In the genomic region with DNA sequence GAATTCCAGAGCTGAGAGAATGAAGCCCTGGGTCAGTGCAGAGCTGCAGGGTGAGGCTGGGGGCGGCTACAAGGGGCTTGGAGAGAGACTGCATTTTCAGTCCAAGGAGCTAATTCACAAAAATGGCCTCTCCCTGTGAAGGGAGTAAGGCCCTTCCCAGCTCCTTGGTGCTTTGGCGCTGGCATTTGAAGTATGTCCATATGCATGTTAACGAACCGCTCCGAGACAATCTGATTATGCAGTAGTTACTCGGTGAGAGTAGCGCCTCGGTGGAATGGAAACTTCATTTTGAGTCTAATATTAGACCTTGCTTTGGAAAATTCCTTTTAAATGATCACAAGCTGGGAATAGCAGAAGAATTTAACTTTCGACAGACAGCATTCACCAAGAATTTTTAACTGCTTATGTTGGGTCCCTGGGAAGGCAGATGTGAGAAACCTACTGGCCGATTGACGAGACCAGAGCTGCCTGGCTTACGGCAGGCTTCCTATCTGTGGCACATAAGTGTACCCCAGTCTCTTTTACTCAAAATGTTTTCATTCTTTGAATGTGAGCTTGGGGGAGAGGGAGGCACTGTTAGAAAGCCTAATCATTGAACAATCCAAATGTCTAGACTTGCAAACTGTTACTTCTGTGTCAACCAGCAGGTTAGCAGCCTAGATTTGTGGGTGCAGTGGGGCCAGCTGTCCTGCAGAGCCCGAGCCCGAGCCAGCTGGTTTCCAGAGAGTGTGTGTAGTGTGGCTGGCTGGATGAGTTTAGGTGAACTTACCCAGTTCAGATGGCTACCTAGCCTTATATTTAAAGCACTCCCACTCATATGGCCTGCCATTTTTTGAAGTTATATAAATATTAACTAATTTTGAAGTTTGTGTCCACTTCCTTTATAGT, we compare ENCODE assay signal across 11 mouse cellular contexts.
DNase-seq lines count a peak whose midpoint lies in the region; ATAC-seq and TF ChIP-seq lines count a peak whose summit lies in the region.
"Had no signal": no experiment of that assay in that cellular context is flagged by ENCODE, and none has a peak within 500 bp of the region (broad histone marks: within the 10 kb centered on the region; RNA-seq: fewer than 3 reads in every experiment).

No protein-coding gene starts in this region.

- H3K9me3 ChIP-seq in heart, embryonic 10.5 days, result no peaks in the 10 kb centered on the region
- H3K9me3 ChIP-seq in midbrain, embryonic 14.5 days (ENCODE audit: control insufficient read depth, low read length), result no peaks in the 10 kb centered on the region
- H3K9me3 ChIP-seq in midbrain, postnatal 0 days (ENCODE audit: low read length), result no peaks in the 10 kb centered on the region
- no peaks in the 10 kb centered on the region for H3K9me3 ChIP-seq in liver, embryonic 16.5 days (replicated peaks; ENCODE audit: control insufficient read depth, low read length)
- H3K9me3 ChIP-seq in intestine, postnatal 0 days (ENCODE audit: control insufficient read depth), result no peaks in the 10 kb centered on the region

- peaks cover 40% of the 10 kb centered on the region for H3K4me1 ChIP-seq in heart, embryonic 10.5 days
- H3K4me1 ChIP-seq in midbrain, embryonic 14.5 days (ENCODE audit: control insufficient read depth, insufficient read depth, low read length), result no peaks in the 10 kb centered on the region
- H3K4me1 ChIP-seq in midbrain, postnatal 0 days (ENCODE audit: insufficient read depth, low read length), result no peaks in the 10 kb centered on the region
- H3K4me1 ChIP-seq in liver, embryonic 16.5 days (ENCODE audit: control insufficient read depth, low read depth, low read length), result peaks cover 51% of the 10 kb centered on the region
- no peaks in the 10 kb centered on the region for H3K4me1 ChIP-seq in intestine, postnatal 0 days (replicated peaks; ENCODE audit: control insufficient read depth, insufficient read depth, low read length)

- 42% methylated on average over 14 of the region's 14 CpGs for WGBS in heart, embryonic 10.5 days
- 57% methylated on average over 14 of the region's 14 CpGs for WGBS in midbrain, embryonic 14.5 days
- 43% methylated on average over 14 of the region's 14 CpGs for WGBS in midbrain, postnatal 0 days
- 63% methylated on average over 14 of the region's 14 CpGs for WGBS in liver, embryonic 16.5 days (ENCODE audit: insufficient replicate concordance)
- 74% methylated on average over 14 of the region's 14 CpGs for WGBS in intestine, postnatal 0 days

- ATAC-seq in midbrain, embryonic 14.5 days (ENCODE audit: low FRiP score, low TSS enrichment), result no peak
- no peak for ATAC-seq in midbrain, postnatal 0 days (ENCODE audit: low FRiP score)
- peak; percentile 55 for ATAC-seq in liver, embryonic 16.5 days (ENCODE audit: low read depth)
- ATAC-seq in intestine, postnatal 0 days, result no peak
- ATAC-seq: forebrain, postnatal 0 days had no signal

- no peak overlapping the region for H3K9ac ChIP-seq in midbrain, embryonic 14.5 days (replicated peaks; ENCODE audit: low read length)
- no peak overlapping the region for H3K9ac ChIP-seq in midbrain, postnatal 0 days (replicated peaks; ENCODE audit: low read length, poor library complexity, severe bottlenecking)
- H3K9ac ChIP-seq in liver, embryonic 16.5 days (ENCODE audit: low read depth, low read length), result peak overlapping the region; percentile 42
- no peak overlapping the region for H3K9ac ChIP-seq in intestine, postnatal 0 days (ENCODE audit: low read depth, low read length)
- H3K9ac ChIP-seq: forebrain, postnatal 0 days; lung, embryonic 14.5 days had no signal

- no peaks in the 10 kb centered on the region for H3K27me3 ChIP-seq in heart, embryonic 10.5 days (ENCODE audit: insufficient read depth, poor library complexity, severe bottlenecking)
- H3K27me3 ChIP-seq in midbrain, embryonic 14.5 days (ENCODE audit: control insufficient read depth, insufficient read depth, low read length), result no peaks in the 10 kb centered on the region
- H3K27me3 ChIP-seq in midbrain, postnatal 0 days (ENCODE audit: insufficient read depth, low read length), result no peaks in the 10 kb centered on the region
- H3K27me3 ChIP-seq in liver, embryonic 16.5 days (ENCODE audit: control insufficient read depth, insufficient read depth, low read depth, low read length), result no peaks in the 10 kb centered on the region
- H3K27me3 ChIP-seq in intestine, postnatal 0 days (replicated peaks; ENCODE audit: control insufficient read depth, insufficient read depth, low read length), result no peaks in the 10 kb centered on the region

- TF ChIP-seq CTCF in midbrain, postnatal 0 days (IDR thresholded peaks at IDR 0.05), result no peak
- no peak for TF ChIP-seq CTCF in intestine, postnatal 0 days (IDR thresholded peaks at IDR 0.05; ENCODE audit: low read depth)

- peak overlapping the region; percentile 84 for H3K27ac ChIP-seq in heart, embryonic 10.5 days
- H3K27ac ChIP-seq in midbrain, embryonic 14.5 days (replicated peaks; ENCODE audit: low read depth, low read length), result no peak overlapping the region
- H3K27ac ChIP-seq in midbrain, postnatal 0 days (ENCODE audit: low read depth, low read length), result no peak overlapping the region
- peak overlapping the region; percentile 90 for H3K27ac ChIP-seq in liver, embryonic 16.5 days (ENCODE audit: low read length)
- no peak overlapping the region for H3K27ac ChIP-seq in intestine, postnatal 0 days (ENCODE audit: low read depth, low read length)

- no peaks in the 10 kb centered on the region for H3K36me3 ChIP-seq in heart, embryonic 10.5 days
- H3K36me3 ChIP-seq in midbrain, embryonic 14.5 days (ENCODE audit: control insufficient read depth, insufficient read depth, low read length), result no peaks in the 10 kb centered on the region
- no peaks in the 10 kb centered on the region for H3K36me3 ChIP-seq in midbrain, postnatal 0 days (ENCODE audit: insufficient read depth, low read length)
- no peaks in the 10 kb centered on the region for H3K36me3 ChIP-seq in liver, embryonic 16.5 days (ENCODE audit: control insufficient read depth, insufficient read depth)
- no peaks in the 10 kb centered on the region for H3K36me3 ChIP-seq in intestine, postnatal 0 days (ENCODE audit: control insufficient read depth, insufficient read depth)

- H3K4me3 ChIP-seq in heart, embryonic 10.5 days, result peak overlapping the region; percentile 25
- no peak overlapping the region for H3K4me3 ChIP-seq in midbrain, embryonic 14.5 days (replicated peaks; ENCODE audit: low read depth, low read length)
- H3K4me3 ChIP-seq in midbrain, postnatal 0 days (ENCODE audit: low read depth, low read length), result no peak overlapping the region
- H3K4me3 ChIP-seq in liver, embryonic 16.5 days (ENCODE audit: low read depth, low read length), result no peak overlapping the region
- no peak overlapping the region for H3K4me3 ChIP-seq in intestine, postnatal 0 days (ENCODE audit: low read depth, low read length)

- DNase-seq in heart, embryonic 10.5 days (ENCODE audit: low spot score), result no peak
- no peak for DNase-seq in heart, adult 18-20 months
- DNase-seq in midbrain, embryonic 14.5 days, result peak; percentile 37
- DNase-seq in midbrain, postnatal 0 days (ENCODE audit: low spot score), result no peak
- peak; percentile 53 for DNase-seq in kidney, adult 9 months
- no peak for DNase-seq in cerebellum, postnatal 14 days
- DNase-seq: cerebellum, adult 8-10 months; forebrain, postnatal 0 days; lung, embryonic 14.5 days had no signal

- no peak overlapping the region for H3K4me2 ChIP-seq in midbrain, embryonic 14.5 days (ENCODE audit: low read length)
- H3K4me2 ChIP-seq in midbrain, postnatal 0 days (ENCODE audit: low read depth, low read length, poor library complexity, severe bottlenecking), result no peak overlapping the region
- H3K4me2 ChIP-seq in liver, embryonic 16.5 days (ENCODE audit: low read depth, low read length), result peak overlapping the region; percentile 35
- no peak overlapping the region for H3K4me2 ChIP-seq in intestine, postnatal 0 days (replicated peaks; ENCODE audit: low read depth)
- H3K4me2 ChIP-seq: lung, embryonic 14.5 days had no signal

Comparison
In these comparisons a context has a peak if more than half of its experiments do, and no peak if none do; other contexts are left out.
1. DNase-seq: peak in midbrain, embryonic 14.5 days (single experiment) and kidney, adult 9 months (single experiment); none in heart, embryonic 10.5 days (single experiment), heart, adult 18-20 months (0 of 2), midbrain, postnatal 0 days (single experiment) and cerebellum, postnatal 14 days (0 of 2).
2. H3K27ac ChIP-seq: peak in heart, embryonic 10.5 days (single experiment) and liver, embryonic 16.5 days (single experiment); none in midbrain, embryonic 14.5 days (single experiment), midbrain, postnatal 0 days (single experiment) and intestine, postnatal 0 days (single experiment).